Mouse (Mus musculus): ENCODE data around the gene Ccdc73. TPM values are rescaled to one million over a fixed set of nuclear protein-coding genes. Genes with fewer than 3 reads are reported as not detected.
"Not testable (repeated sequence)": the region's sequence is repeated elsewhere in the genome, so short reads cannot be mapped to it uniquely, and the experiment has no call there.

The Ccdc73 gene
- polyA plus RNA-seq, 1 experiment = 5.1 TPM

DNA sequence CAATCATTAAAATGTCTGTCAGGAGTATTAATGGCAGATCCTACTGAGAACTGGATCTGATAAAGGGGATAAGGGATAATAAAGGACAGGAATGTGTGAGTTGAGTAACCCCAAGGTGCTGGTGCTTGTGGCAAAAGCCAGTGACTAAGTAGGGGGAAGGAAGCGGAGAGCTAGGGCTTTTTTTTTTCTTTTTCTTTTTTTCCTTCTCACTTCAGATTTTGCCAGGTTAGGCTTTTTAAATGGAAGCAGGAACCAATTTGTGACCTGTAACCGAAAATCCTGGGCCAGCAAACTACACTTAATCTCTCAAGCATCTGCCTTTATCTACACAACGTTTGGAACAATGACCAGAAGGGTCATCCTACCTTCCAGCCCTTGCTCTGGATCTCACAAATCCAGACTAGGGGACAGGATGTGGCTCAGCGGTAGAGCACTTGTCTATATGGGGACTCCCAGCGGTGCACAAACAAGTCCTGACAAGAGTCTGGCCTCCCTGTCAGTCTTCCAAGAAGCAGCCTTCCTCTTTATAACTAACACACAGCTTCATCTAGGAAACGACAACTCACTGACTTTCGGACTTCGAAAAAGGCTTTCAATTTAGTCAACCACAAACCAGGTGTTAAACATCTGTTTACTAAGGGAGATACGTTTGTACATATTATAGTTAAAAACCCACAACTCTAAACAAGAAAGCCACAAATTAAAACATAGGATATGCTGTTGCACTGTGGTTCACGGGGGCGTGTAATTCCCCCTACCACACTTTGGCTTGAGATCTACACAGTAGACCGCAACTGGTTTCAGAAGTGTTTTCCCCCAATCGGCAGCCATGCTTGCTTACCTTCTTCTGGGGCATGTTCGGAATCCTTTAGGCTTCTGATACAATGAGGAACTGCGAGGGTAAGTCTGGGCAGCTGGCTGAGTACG, 19.1 kb upstream of the Ccdc73 start:
- Histone ChIP-seq H3K4me3 (ENCODE audit: insufficient read depth, low read length) (no peak overlapping the region; the same call in 1 of the 2 replicates), H3K27ac (ENCODE audit: insufficient read depth, low read length) (no peak overlapping the region), H3K4me1 (ENCODE audit: control insufficient read depth, insufficient read depth, low read length) (no peaks in the 10 kb centered on the region)
- no peak for TF ChIP-seq POLR2A (IDR thresholded peaks at IDR 0.05; ENCODE audit: extremely low read depth, insufficient read depth, low read length)
- TF ChIP-seq CTCF (IDR thresholded peaks at IDR 0.05; ENCODE audit: extremely low read depth, insufficient read depth, low read length) = no peak

- no peak within 1 kb of the TSS for H3K27ac ChIP-seq (ENCODE audit: insufficient read depth, low read length)
- no peaks in the 10 kb centered on the region for H3K4me1 ChIP-seq (ENCODE audit: control insufficient read depth, insufficient read depth, low read length)
- TF ChIP-seq POLR2A (IDR thresholded peaks at IDR 0.05; ENCODE audit: extremely low read depth, insufficient read depth, low read length) (no peak), CTCF (IDR thresholded peaks at IDR 0.05; ENCODE audit: extremely low read depth, insufficient read depth, low read length) (no peak)
- H3K4me3 ChIP-seq (ENCODE audit: insufficient read depth, low read length) = peak within 1 kb of the TSS; percentile 48
Observed at GRCm38 (mm10) chr2:104849276-104849990, 18.2 kb upstream of the Ccdc73 start, which contains the start of gene Prrg4. Gene Prrg4 (minus strand): TSS chr2:104849876.

DNA sequence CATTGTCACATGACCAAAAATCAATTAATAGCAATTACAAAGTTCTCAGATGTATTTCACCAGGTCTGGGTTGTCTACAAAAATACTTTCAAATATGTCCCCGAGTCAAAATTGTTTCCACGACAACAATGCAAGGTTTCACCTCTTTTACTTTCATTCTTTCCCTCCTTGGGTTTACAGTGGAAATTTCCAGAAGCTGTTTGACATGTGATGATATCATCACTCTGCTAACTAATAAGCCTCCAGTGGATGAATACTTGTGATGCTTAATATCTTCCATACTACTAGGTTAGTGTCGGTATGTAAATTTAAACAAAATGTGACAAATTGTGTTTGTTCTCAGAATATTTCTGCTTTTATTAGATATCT, 17.6 kb upstream of the Ccdc73 start:
- H3K27ac ChIP-seq (ENCODE audit: insufficient read depth, low read length) = no peak overlapping the region
- peak overlapping the region; percentile 48; the same call in 1 of the 2 replicates for H3K4me3 ChIP-seq (ENCODE audit: insufficient read depth, low read length)
- TF ChIP-seq POLR2A (IDR thresholded peaks at IDR 0.05; ENCODE audit: extremely low read depth, insufficient read depth, low read length) = no peak
- no peak for TF ChIP-seq CTCF (IDR thresholded peaks at IDR 0.05; ENCODE audit: extremely low read depth, insufficient read depth, low read length)
- H3K4me1 ChIP-seq (ENCODE audit: control insufficient read depth, insufficient read depth, low read length) = no peaks in the 10 kb centered on the region

GRCm38 (mm10) chr2:104851686-104852085, 15.9 kb upstream of the Ccdc73 start:
- Histone ChIP-seq H3K27ac (ENCODE audit: insufficient read depth, low read length) (no peak overlapping the region), H3K4me1 (ENCODE audit: control insufficient read depth, insufficient read depth, low read length) (no peaks in the 10 kb centered on the region), H3K4me3 (ENCODE audit: insufficient read depth, low read length) (no peak overlapping the region)
- TF ChIP-seq POLR2A (IDR thresholded peaks at IDR 0.05; ENCODE audit: extremely low read depth, insufficient read depth, low read length) (no peak), CTCF (IDR thresholded peaks at IDR 0.05; ENCODE audit: extremely low read depth, insufficient read depth, low read length) (no peak)

DNA sequence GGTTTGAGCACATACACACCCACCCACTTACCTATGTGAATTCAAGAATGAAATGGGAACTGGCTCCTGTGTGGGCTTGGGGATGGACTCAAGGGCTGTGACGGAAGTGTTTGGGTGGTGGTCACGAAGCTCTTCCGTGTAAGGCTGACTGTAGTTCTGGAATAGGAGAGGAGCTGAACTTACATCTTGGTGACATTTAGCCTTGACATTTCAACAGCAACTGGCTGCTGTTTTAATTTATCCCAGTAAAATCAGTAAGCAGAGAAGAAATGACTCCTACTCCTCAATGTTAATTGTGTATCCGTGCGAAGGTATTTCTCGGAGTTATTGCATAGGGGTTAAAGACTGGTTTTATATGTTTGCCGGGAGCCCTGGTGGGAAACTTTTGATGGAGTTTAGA, 15.1 kb upstream of the Ccdc73 start:
- no peak overlapping the region for H3K4me3 ChIP-seq (ENCODE audit: insufficient read depth, low read length)
- H3K4me1 ChIP-seq (ENCODE audit: control insufficient read depth, insufficient read depth, low read length) = no peaks in the 10 kb centered on the region
- TF ChIP-seq POLR2A (IDR thresholded peaks at IDR 0.05; ENCODE audit: extremely low read depth, insufficient read depth, low read length) (no peak), CTCF (IDR thresholded peaks at IDR 0.05; ENCODE audit: extremely low read depth, insufficient read depth, low read length) (no peak)
- no peak overlapping the region for H3K27ac ChIP-seq (ENCODE audit: insufficient read depth, low read length)

DNA sequence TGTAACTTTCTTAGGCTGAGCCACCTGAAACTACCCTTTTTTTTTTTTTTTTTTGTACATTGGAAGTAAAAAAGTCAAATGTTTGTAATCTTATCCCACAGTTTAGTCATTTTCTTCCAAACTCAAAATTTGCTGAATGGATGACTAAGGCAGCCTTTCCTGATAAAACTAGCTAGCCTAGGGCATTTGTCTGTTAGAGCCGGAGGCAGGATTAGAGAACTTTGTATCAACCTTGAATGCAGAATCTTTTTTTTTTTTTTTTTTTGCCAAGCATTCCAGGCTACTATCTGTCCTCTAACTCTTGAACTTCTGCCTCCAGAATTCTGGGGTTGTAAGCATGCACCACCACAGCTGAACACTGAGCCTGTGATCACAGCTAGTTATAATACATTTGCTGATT, 12.8 kb upstream of the Ccdc73 start:
- Histone ChIP-seq H3K4me3 (ENCODE audit: insufficient read depth, low read length) (no peak overlapping the region), H3K4me1 (ENCODE audit: control insufficient read depth, insufficient read depth, low read length) (no peaks in the 10 kb centered on the region), H3K27ac (ENCODE audit: insufficient read depth, low read length) (no peak overlapping the region)
- TF ChIP-seq POLR2A (IDR thresholded peaks at IDR 0.05; ENCODE audit: extremely low read depth, insufficient read depth, low read length) (no peak), CTCF (IDR thresholded peaks at IDR 0.05; ENCODE audit: extremely low read depth, insufficient read depth, low read length) (no peak)

GRCm38 (mm10) chr2:104855732-104856131, 11.9 kb upstream of the Ccdc73 start:
- Histone ChIP-seq H3K4me3 (ENCODE audit: insufficient read depth, low read length) (no peak overlapping the region), H3K4me1 (ENCODE audit: control insufficient read depth, insufficient read depth, low read length) (no peaks in the 10 kb centered on the region), H3K27ac (ENCODE audit: insufficient read depth, low read length) (no peak overlapping the region)
- TF ChIP-seq POLR2A (IDR thresholded peaks at IDR 0.05; ENCODE audit: extremely low read depth, insufficient read depth, low read length) (no peak), CTCF (IDR thresholded peaks at IDR 0.05; ENCODE audit: extremely low read depth, insufficient read depth, low read length) (no peak)

GRCm38 (mm10) chr2:104856218-104856617, 11.4 kb upstream of the Ccdc73 start:
- TF ChIP-seq CTCF (IDR thresholded peaks at IDR 0.05; ENCODE audit: extremely low read depth, insufficient read depth, low read length) (no peak), POLR2A (IDR thresholded peaks at IDR 0.05; ENCODE audit: extremely low read depth, insufficient read depth, low read length) (no peak)
- H3K27ac ChIP-seq (ENCODE audit: insufficient read depth, low read length) = no peak overlapping the region
- H3K4me1 ChIP-seq (ENCODE audit: control insufficient read depth, insufficient read depth, low read length) = no peaks in the 10 kb centered on the region
- no peak overlapping the region for H3K4me3 ChIP-seq (ENCODE audit: insufficient read depth, low read length)

- H3K27ac ChIP-seq (ENCODE audit: insufficient read depth, low read length); H3K4me1 ChIP-seq (ENCODE audit: control insufficient read depth, insufficient read depth, low read length); H3K4me3 ChIP-seq (ENCODE audit: insufficient read depth, low read length): not testable (repeated sequence)
Observed at GRCm38 (mm10) chr2:104858083-104858482, 9.5 kb upstream of the Ccdc73 start.

DNA sequence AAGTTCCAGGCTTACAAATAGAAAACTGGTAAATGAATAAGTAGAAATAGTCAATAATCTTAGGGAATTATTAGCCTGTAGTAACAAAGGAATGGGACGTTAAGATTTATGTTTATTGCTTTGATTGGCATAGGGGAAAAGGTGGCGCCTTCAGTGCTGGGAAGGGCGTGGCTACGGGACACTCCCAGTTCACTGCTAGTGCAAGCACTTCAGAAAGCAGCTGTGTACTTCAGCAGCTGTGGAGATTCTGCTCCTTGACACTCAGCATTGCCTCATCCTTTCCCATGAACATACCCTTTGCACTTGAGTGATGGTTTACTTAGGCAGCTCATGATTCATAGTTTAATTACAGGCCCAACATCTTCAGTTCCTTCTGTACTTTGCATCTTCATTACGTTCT, 8.5 kb upstream of the Ccdc73 start:
- Histone ChIP-seq H3K4me1 (ENCODE audit: control insufficient read depth, insufficient read depth, low read length) (no peaks in the 10 kb centered on the region), H3K4me3 (ENCODE audit: insufficient read depth, low read length) (no peak overlapping the region), H3K27ac (ENCODE audit: insufficient read depth, low read length) (no peak overlapping the region)
- no peak for TF ChIP-seq POLR2A (IDR thresholded peaks at IDR 0.05; ENCODE audit: extremely low read depth, insufficient read depth, low read length)
- TF ChIP-seq CTCF (IDR thresholded peaks at IDR 0.05; ENCODE audit: extremely low read depth, insufficient read depth, low read length) = no peak

Measured in cortical plate, adult 2 months (tissue).